Mouse (Mus musculus) MEL (cell line): ENCODE measurements around the gene Crxos. TPM values are rescaled to one million over a fixed set of nuclear protein-coding genes. Genes with fewer than 3 reads are reported as not detected.
A peak's percentile ranks its signal among the peaks of the same experiment; 100 is the strongest.

Experiments
- DNase-seq: peaks from one replicate; pipeline ENCODE4 v3.0.0; 2011; ENCODE audit warnings: low read depth, low spot score
- H3K27ac ChIP-seq: 2 replicates; pipeline ENCODE4 v1.5.1; 2012; ENCODE audit warnings: low read depth, mild to moderate bottlenecking, control low read depth, low read length, moderate library complexity; ENCODE audit not compliant: control insufficient read depth
- H3K27me3 ChIP-seq, 2 experiments: fragments of 150-350 bp in 1 of 2; sonication (generic) in 1 of 2; 2 replicates each; pipeline ENCODE4 v1.6.1; 2012; ENCODE audit warnings: low read length in 2 of 2, mild to moderate bottlenecking in 2 of 2, improper control_type of control experiment in 1 of 2, moderate library complexity in 1 of 2; ENCODE audit not compliant: insufficient read depth in 2 of 2, control insufficient read depth in 1 of 2
- H3K36me3 ChIP-seq, 2 experiments: 2 replicates each; pipeline ENCODE4 v1.6.1; 2012 to 2014; ENCODE audit warnings: low read length in 2 of 2, improper control_type of control experiment in 1 of 2, inconsistent platforms in 1 of 2, mild to moderate bottlenecking in 1 of 2; ENCODE audit not compliant: insufficient read depth in 2 of 2, control insufficient read depth in 1 of 2
- H3K4me1 ChIP-seq, 2 experiments: fragments of 150-350 bp in 1 of 2; sonication (generic) in 1 of 2; 2 replicates each; pipeline ENCODE4 v1.6.1; 2012; ENCODE audit warnings: low read length in 2 of 2, improper control_type of control experiment in 1 of 2, mild to moderate bottlenecking in 1 of 2; ENCODE audit not compliant: insufficient read depth in 2 of 2, control insufficient read depth in 1 of 2
- H3K4me3 ChIP-seq, 2 experiments: fragments of 150-350 bp in 1 of 2; sonication (generic) in 1 of 2; 2 replicates each; pipeline ENCODE4 v1.5.1; 2012; ENCODE audit warnings: low read depth in 2 of 2, low read length in 2 of 2, mild to moderate bottlenecking in 2 of 2, moderate library complexity in 2 of 2, control low read depth in 1 of 2, improper control_type of control experiment in 1 of 2; ENCODE audit not compliant: control insufficient read depth in 1 of 2, insufficient read depth in 1 of 2
- H3K79me2 ChIP-seq: 2 replicates; pipeline ENCODE4 v1.6.1; 2012; ENCODE audit warnings: mild to moderate bottlenecking, low read length, moderate library complexity; ENCODE audit not compliant: control insufficient read depth, poor library complexity, insufficient read depth
- H3K9ac ChIP-seq: 2 replicates; pipeline ENCODE4 v1.6.1; 2012; ENCODE audit warnings: low read depth, mild to moderate bottlenecking, control low read depth, low read length, moderate library complexity; ENCODE audit not compliant: control insufficient read depth, poor library complexity, severe bottlenecking
- H3K9me3 ChIP-seq: fragments of 150-350 bp; sonication (generic); replicated peaks from 2 replicates; pipeline ENCODE4 v1.6.1; 2012; ENCODE audit warnings: mild to moderate bottlenecking, low read length, improper control_type of control experiment, moderate library complexity; ENCODE audit not compliant: insufficient read depth
- CHD1 ChIP-seq: IDR thresholded peaks from 2 replicates; pipeline ENCODE4 v1.6.1; 2012; ENCODE audit warnings: low read depth, mild to moderate bottlenecking, inconsistent platforms, low read length, improper control_type of control experiment
- CHD2 ChIP-seq: IDR thresholded peaks from 2 replicates; pipeline ENCODE4 v1.6.1; 2011; ENCODE audit warnings: low read length, improper control_type of control experiment
- GATA1 ChIP-seq: IDR thresholded peaks from 2 replicates; pipeline ENCODE4 v1.6.1; 2011; ENCODE audit warnings: low read depth, low read length, improper control_type of control experiment
- MAFK ChIP-seq: IDR thresholded peaks from 2 replicates; pipeline ENCODE4 v1.6.1; 2011; ENCODE audit warnings: low read depth, mild to moderate bottlenecking, low read length, improper control_type of control experiment, borderline replicate concordance
- MAX ChIP-seq: IDR thresholded peaks from 2 replicates; pipeline ENCODE4 v1.6.1; 2011; ENCODE audit warnings: low read length, improper control_type of control experiment
- MYB ChIP-seq: IDR thresholded peaks from 2 replicates; pipeline ENCODE4 v1.6.1; 2011; ENCODE audit warnings: mild to moderate bottlenecking, low read depth, low read length, improper control_type of control experiment
- MYC ChIP-seq: IDR thresholded peaks from 2 replicates; pipeline ENCODE4 v1.6.1; 2011; ENCODE audit warnings: low read depth, mild to moderate bottlenecking, low read length, improper control_type of control experiment, moderate library complexity
- TAL1 ChIP-seq: IDR thresholded peaks from 2 replicates; pipeline ENCODE4 v1.6.1; 2012; ENCODE audit warnings: mild to moderate bottlenecking, inconsistent platforms, low read length, moderate library complexity, mixed read lengths
- TBP ChIP-seq: IDR thresholded peaks from 2 replicates; pipeline ENCODE4 v1.8.0; 2011; ENCODE audit warnings: low read depth, low read length, improper control_type of control experiment
- UBTF ChIP-seq: IDR thresholded peaks from 2 replicates; pipeline ENCODE4 v1.6.1; 2012; ENCODE audit warnings: low read depth, mild to moderate bottlenecking, inconsistent platforms, low read length, improper control_type of control experiment, moderate library complexity, borderline replicate concordance; ENCODE audit not compliant: insufficient read depth
- USF1 ChIP-seq: IDR thresholded peaks from 2 replicates; pipeline ENCODE4 v1.6.1; 2014; ENCODE audit warnings: low read depth, mild to moderate bottlenecking, inconsistent platforms, low read length, improper control_type of control experiment, moderate library complexity
- USF2 ChIP-seq, 2 experiments: IDR thresholded peaks; 2 replicates each; pipeline ENCODE4 v1.6.1; 2011 to 2012; ENCODE audit warnings: improper control_type of control experiment in 2 of 2, low read length in 2 of 2, borderline replicate concordance in 1 of 2, inconsistent platforms in 1 of 2, low read depth in 1 of 2, mild to moderate bottlenecking in 1 of 2; ENCODE audit not compliant: insufficient read depth in 1 of 2
- ZKSCAN1 ChIP-seq: IDR thresholded peaks from 2 replicates; pipeline ENCODE4 v1.6.1; 2012; ENCODE audit warnings: low read depth, mild to moderate bottlenecking, inconsistent platforms, low read length, improper control_type of control experiment, moderate library complexity
- ZNF384 ChIP-seq: IDR thresholded peaks from 2 replicates; pipeline ENCODE4 v1.6.1; 2012; ENCODE audit warnings: low read depth, mild to moderate bottlenecking, inconsistent platforms, low read length, improper control_type of control experiment
- polyA plus RNA-seq, 2 experiments: library from polyadenylated mRNA; stranded (reverse) in 1 of 2; unstranded in 1 of 2; fragments of >175 nt in 1 of 2; fragments of >200 nt in 1 of 2; gene quantifications; 2 replicates each; pipeline versions ENCODE4 v1.2.1 to v1.2.4; 2012; ENCODE audit warnings: low replicate concordance in 2 of 2, low read depth in 1 of 2; ENCODE audit not compliant: insufficient read length in 2 of 2, insufficient read depth in 1 of 2, missing spikeins in 1 of 2
- total RNA-seq: library from RNA; depleted of rRNA; stranded (reverse); fragments of 300-350 nt; gene quantifications from 2 replicates; pipeline ENCODE4 v1.2.3, GENCODE M21; 2012

Crxos gene
- total and polyA plus RNA-seq, 3 experiments: 0.10 TPM; not detected in 2

DNA sequence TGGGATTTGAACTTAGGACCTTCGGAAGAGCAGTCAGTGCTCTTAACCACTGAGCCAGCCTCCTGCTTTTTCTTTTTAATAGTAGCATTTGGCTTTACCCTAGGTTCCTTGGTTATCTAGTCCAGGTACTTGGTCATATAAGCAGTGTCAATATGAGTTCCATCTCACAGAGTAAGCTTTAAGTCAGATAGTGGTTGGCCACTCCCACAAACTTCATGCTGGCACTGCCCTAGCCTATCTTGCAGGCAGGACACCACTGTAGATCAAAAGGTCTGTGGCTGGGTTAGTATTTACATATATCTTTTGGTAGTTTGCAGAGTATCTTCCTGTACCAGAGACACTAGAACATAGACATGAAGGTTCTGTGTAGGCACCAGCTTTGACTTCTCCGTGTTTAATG is 1.7 kb downstream of the Crxos start:
- H3K9ac ChIP-seq: no peak overlapping the region
- H3K4me1 ChIP-seq: peaks cover 0 to 11% of the 10 kb centered on the region in 2 experiments; a peak in 3 of 4 replicates
- no peak overlapping the region for H3K4me3 ChIP-seq
- TF ChIP-seq GATA1 (no peak), TBP (0 out of 2 replicates have a peak, but pooled peaks have one; percentile 16)
- H3K79me2 ChIP-seq: no peaks in the 10 kb centered on the region
- peak; percentile 27 for DNase-seq
- no peaks in the 10 kb centered on the region for H3K27me3 ChIP-seq
- H3K9me3 ChIP-seq: no peaks in the 10 kb centered on the region
- H3K27ac ChIP-seq: no peak overlapping the region
- H3K36me3 ChIP-seq: peaks cover 0 to 6% of the 10 kb centered on the region in 2 experiments; a peak in 1 of 4 replicates

DNA sequence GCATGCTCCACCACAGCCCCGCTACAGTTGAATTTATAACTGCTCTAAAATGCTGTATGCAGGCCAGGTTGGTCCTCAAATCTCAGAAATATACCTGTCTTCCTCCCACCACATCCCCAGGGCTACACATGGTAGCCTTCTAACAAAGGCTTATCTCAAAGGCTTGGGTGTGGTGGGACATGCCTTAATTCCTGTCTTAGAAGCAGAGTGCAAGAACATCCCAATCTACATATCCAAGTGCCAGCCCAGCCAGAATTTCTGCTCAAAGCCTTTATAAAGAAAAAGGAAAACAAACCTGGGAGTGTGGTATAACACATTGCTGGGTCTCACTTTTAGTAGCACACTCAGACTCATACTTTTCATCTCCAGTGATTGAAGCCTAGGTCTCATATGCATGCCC is 11.8 kb downstream of the Crxos start:
- Histone ChIP-seq H3K79me2 (no peaks in the 10 kb centered on the region), H3K36me3 (no peaks in the 10 kb centered on the region), H3K4me3 (no peak overlapping the region), H3K27me3 (peaks cover 0 to 2% of the 10 kb centered on the region in 2 experiments; a peak in 2 of 4 replicates), H3K9me3 (no peaks in the 10 kb centered on the region), H3K9ac (no peak overlapping the region), H3K27ac (no peak overlapping the region), H3K4me1 (no peaks in the 10 kb centered on the region)
- TF ChIP-seq MAX (no peak), MYB (no peak), MAFK (no peak), USF1 (no peak), USF2 (IDR thresholded peaks at IDR 0.05; ENCODE audit: borderline replicate concordance in 1 of 2, insufficient read depth in 1 of 2, low read depth in 1 of 2, low read length in 2 of 2) (no peak), CHD1 (no peak), ZKSCAN1 (no peak), GATA1 (no peak), MYC (no peak), CHD2 (no peak)
- no peak for DNase-seq

DNA sequence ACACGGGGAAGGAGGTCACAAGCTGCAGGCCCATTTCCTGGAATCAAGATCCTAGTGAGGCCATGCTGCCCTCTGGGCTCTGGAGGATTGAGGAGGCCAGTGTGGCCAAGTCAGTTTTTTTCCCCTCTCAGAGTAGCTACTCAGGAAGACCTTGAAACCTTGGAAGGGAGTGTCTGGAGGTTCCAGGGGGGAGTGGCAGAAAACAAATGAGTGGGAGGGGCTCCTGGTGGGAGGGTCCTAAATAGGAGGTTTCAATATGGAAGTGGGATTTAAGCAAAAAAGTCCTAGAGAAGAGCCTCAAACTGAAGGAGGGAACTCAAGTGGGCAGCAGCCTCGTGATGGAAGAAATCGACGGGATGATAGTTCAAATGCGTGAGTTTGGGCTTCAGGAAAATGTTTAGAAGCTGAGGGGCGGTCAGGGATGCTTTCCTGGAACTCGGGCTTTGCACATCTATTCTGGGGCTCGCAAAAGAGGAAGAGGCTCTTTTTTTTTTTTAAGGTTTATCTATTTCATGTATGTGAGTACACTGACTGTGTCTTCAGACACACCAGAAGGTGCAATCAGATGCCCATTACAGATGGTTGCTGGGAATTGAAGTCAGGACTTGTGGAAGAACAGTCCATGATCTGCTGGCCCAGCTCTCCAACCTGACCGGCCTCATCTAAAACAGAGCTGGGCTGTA is 19.1 kb downstream of the Crxos start:
- Histone ChIP-seq H3K27me3 (peaks cover 0 to 4% of the 10 kb centered on the region in 2 experiments; a peak in 2 of 4 replicates), H3K79me2 (no peaks in the 10 kb centered on the region), H3K27ac (no peak overlapping the region), H3K9me3 (no peaks in the 10 kb centered on the region; the same call in 1 of the 2 replicates), H3K4me1 (peaks cover 0 to 4% of the 10 kb centered on the region in 2 experiments; a peak in 1 of 4 replicates), H3K36me3 (peaks cover 0 to 3% of the 10 kb centered on the region in 2 experiments; a peak in 1 of 4 replicates), H3K4me3 (no peak overlapping the region), H3K9ac (no peak overlapping the region)
- TF ChIP-seq TAL1 (no peak), UBTF (0 out of 2 replicates have a peak, but pooled peaks have one; percentile 15), ZNF384 (peak; percentile 92)
- TF ChIP-seq, all 39 proteins: peak for 2
- DNase-seq: peak; percentile 50
